Mouse (Mus musculus) kidney, adult 2 months (tissue): ENCODE results near the gene Ccser2.

Experiments
- CTCF ChIP-seq: fragments of 200-500 bp; conservative IDR thresholded peaks from 2 replicates; pipeline ENCODE4 v1.5.1; 2011; ENCODE audit warnings: low read depth, mild to moderate bottlenecking, control low read depth, low read length, moderate library complexity, mixed read lengths; ENCODE audit not compliant: insufficient read depth, insufficient read length
- POLR2A ChIP-seq: fragments of 200-500 bp; IDR thresholded peaks from one replicate; pipeline ENCODE4 v1.6.1; 2011; ENCODE audit warnings: low read depth, low read length, control low read depth

- TF ChIP-seq POLR2A (no peak), CTCF (no peak)
Observed at GRCm38 (mm10) chr14:36868769-36869362, 99.7 kb downstream of the Ccser2 start.
